Mouse (Mus musculus): ENCODE measurements around the gene Brinp2.

Brinp2 gene

DNA sequence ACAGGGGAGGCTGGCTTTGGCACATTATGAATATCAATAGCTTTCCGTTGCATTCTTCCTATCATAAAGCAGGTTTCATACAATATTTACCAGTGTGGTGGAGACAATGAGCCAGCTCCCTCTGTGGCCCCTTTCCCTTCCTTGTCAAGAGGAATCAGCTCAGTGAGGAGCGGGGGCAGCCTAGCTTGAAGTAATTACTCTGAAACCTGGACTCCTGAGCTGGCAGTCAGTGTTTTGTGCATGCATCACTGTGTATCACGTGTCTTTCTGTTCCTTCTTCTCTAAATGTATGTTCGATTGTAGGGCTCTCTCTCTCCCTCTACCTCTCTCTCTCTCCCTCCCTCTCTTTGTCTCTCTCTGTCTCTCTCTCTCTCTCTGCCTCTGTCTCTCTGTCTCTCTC lies 135.1 kb downstream of the Brinp2 start:
- no peak for DNase-seq (ENCODE audit: low spot score in 2 of 2)

DNA sequence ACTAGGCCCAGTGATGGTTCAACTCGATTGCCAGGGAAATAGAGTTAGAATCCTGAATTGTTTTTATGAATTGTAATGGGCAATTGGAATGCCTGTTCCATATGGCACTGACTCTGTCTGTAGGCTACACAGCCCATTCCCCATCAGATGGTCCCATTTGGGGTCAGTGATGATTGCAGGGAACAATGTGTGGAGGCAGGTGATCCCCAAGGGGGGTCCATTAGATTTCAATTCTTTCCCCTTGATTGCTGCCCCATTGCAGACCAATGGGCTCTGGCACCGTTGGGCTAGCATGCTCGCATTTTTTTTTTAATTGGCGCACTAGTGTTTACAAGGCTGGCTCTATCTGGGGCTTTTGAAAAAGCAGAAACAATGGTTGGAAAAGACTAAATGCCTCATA lies 136.0 kb downstream of the Brinp2 start:
- DNase-seq (ENCODE audit: low spot score in 2 of 2), result no peak

DNA sequence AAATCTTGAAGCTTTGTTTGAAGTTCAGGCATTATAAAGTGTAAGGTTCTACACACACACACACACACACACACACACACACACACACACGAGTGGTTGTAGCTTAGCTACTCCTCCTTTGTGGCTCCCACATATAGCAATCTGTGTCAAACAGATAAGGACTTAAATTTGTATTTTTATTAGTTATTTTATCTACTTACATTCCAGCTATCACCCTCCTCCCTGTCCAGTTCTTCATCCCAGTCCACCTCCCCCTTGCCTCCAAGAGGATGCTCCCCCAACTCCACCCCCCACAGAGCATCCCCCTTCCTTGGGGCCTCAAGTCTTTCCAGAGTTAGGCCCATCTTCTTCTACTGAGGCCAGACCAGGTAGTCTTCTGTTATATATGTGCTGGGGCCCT lies 137.4 kb downstream of the Brinp2 start:
- DNase-seq (ENCODE audit: low spot score in 2 of 2), result no peak

DNA sequence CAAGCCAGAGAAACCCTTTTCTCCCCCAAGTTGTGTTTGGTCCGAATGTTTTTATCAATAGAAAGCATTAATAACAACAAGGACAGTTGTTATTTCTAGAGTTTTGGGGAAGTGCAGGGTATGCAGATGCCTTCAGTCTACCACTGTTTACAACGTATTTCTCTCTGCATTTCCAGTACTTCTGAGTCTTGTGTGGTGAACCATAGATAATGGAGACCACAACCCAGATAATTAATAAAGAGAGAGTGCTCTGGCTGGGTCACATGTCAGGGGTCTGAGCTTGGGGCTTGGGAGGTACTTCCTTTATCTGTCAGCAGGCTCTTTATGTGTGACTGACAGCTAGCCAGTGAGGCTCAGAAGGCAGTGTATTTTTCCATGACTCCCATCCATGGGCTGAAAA lies 137.8 kb downstream of the Brinp2 start:
- no peak for DNase-seq (ENCODE audit: low spot score in 2 of 2)

DNA sequence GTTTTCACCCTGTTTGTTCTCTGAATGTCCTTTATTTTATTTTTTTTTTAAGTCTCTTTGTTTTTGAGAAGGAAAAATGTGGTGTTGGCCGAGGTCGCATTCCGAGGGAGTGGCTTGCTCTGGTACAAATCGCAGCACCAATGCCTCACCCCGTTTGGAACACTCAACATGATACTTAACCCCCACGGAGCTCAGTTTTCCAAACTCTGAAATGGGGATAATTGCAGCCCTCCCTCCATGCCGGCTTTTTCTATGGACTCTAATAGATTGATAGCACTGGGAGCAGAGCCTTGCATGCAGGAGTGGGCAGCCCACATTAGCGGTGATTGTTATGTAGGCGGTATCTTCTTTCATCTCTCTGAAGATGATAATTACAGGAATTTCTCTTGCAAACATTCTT lies 140.5 kb downstream of the Brinp2 start:
- no peak for DNase-seq (ENCODE audit: low spot score in 2 of 2)

DNA sequence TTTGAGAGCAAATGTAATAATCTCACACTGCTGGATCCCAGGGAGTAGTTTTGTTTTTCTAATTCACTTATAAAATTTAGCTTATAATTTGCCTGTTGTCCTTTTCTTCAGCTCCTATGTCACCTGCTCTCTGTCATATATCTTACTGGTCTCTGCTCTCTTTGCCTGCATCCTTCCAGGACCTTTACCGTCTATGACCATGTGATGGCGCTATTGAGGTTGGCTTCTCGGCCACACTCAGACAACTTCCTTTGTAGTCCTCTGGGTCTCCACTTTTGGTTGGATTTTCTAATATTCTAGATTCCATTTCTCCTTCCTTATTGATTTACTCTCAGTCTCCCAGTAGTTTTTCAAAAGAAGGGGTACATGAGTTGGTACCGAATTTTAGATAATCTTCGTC lies 141.4 kb downstream of the Brinp2 start:
- DNase-seq (ENCODE audit: low spot score in 2 of 2), result no peak

DNA sequence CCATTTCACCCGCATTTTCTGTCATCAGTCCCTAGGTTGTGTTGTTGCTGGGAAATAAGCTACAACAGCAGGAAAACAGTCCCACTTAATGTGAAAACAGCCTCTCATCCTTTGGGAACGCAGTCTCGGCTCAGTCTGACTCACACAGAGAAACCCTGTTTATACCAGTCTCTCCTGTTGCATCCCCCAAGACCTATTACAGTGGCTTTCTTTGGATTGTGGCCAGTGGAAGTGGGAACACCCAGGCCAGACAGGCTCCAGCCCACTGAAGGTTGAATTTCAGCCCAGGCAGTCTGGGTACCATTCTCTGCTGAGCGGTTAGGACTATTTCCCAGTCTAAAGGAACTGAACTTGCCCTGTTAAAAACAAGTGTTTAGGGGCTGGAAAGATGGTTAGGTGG lies 142.4 kb downstream of the Brinp2 start:
- DNase-seq (ENCODE audit: low spot score in 2 of 2), result no peak

DNA sequence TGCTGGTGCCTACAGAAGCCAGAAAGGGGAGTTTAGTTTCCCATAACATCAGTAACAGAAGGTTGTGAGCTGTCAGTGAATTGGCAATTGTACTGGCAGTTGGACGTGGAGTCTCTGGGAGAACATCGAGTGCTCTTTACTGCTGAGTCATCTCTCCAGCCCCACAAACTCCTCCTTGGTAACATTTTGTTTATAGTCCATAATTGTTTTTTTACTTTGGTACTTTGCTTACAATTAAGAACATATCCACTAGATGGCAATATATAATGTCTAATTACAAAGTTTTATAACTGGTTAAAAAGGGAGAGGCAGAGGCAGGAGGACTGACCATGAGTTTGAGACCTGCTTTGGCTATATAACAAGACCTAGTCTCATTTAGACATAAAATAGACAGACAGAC lies 148.5 kb downstream of the Brinp2 start:
- no peak for DNase-seq (ENCODE audit: low spot score in 2 of 2)

DNA sequence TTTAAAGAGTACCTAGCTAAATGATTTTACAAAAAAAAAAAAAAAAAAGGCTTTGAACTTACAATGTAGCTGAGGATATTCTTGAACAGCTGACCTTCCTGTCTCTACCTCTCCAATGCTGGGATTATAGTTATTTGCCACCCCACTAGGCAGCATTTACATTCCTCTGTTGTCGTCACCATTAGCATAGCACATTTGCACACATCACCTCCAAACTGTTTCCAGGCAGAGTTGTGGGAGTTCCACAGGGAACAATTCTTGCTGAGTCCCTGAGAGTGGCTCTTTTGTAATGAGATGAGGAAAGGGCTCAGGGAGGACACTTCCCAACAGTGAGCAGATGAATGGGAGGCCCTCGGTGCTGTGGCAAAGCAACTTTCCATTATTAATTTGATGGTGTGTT lies 153.2 kb downstream of the Brinp2 start:
- DNase-seq (ENCODE audit: low spot score in 2 of 2), result no peak
